Mouse (Mus musculus): ENCODE measurements around the gene Erbb4.

The Erbb4 gene

GRCm38 (mm10) chr1:69107485-69108158 is at the start of gene Erbb4:
Erbb4 (minus strand) TSS chr1:69108059.
- no peak for DNase-seq (ENCODE audit: low spot score)

- no peak for DNase-seq (ENCODE audit: low spot score)
These were observed 49.5 kb upstream of the Erbb4 start for GRCm38 (mm10) chr1:69157346-69157745.

GRCm38 (mm10) chr1:69141341-69141740 is 33.5 kb upstream of the Erbb4 start:
- DNase-seq (ENCODE audit: low spot score), result no peak

- no peak for DNase-seq (ENCODE audit: low spot score)
These were observed 31.6 kb upstream of the Erbb4 start for GRCm38 (mm10) chr1:69139519-69139868.

GRCm38 (mm10) chr1:69138856-69139518 is 31.1 kb upstream of the Erbb4 start:
- DNase-seq (ENCODE audit: low spot score), result no peak

- DNase-seq (ENCODE audit: low spot score), result no peak
These were observed 16.4 kb upstream of the Erbb4 start for GRCm38 (mm10) chr1:69124147-69124848.

- DNase-seq (ENCODE audit: low spot score), result no peak
These were observed 10.5 kb upstream of the Erbb4 start for GRCm38 (mm10) chr1:69118249-69118938.

- DNase-seq (ENCODE audit: low spot score), result no peak
These were observed 483 bp upstream of the Erbb4 start for GRCm38 (mm10) chr1:69108159-69108925.

- DNase-seq (ENCODE audit: low spot score), result no peak
These were observed 860 bp downstream of the Erbb4 start for GRCm38 (mm10) chr1:69106937-69107461.

GRCm38 (mm10) chr1:69106322-69106761 is 1.5 kb downstream of the Erbb4 start:
- DNase-seq (ENCODE audit: low spot score), result no peak

GRCm38 (mm10) chr1:69105493-69106321 is 2.2 kb downstream of the Erbb4 start:
- DNase-seq (ENCODE audit: low spot score), result no peak

GRCm38 (mm10) chr1:69105096-69105492 is 2.8 kb downstream of the Erbb4 start:
- no peak for DNase-seq (ENCODE audit: low spot score)

- no peak for DNase-seq (ENCODE audit: low spot score)
These were observed 4.6 kb downstream of the Erbb4 start for GRCm38 (mm10) chr1:69103211-69103706.

GRCm38 (mm10) chr1:69101670-69102069 is 6.2 kb downstream of the Erbb4 start:
- no peak for DNase-seq (ENCODE audit: low spot score)

- DNase-seq (ENCODE audit: low spot score), result no peak
These were observed 14.8 kb downstream of the Erbb4 start for GRCm38 (mm10) chr1:69093052-69093451.

GRCm38 (mm10) chr1:69089331-69089730 is 18.5 kb downstream of the Erbb4 start:
- no peak for DNase-seq (ENCODE audit: low spot score)

- no peak for DNase-seq (ENCODE audit: low spot score)
These were observed 22.1 kb downstream of the Erbb4 start for GRCm38 (mm10) chr1:69085753-69086152.

GRCm38 (mm10) chr1:69048918-69049317 is 58.9 kb downstream of the Erbb4 start:
- no peak for DNase-seq (ENCODE audit: low spot score)

GRCm38 (mm10) chr1:69046228-69046978 is 61.5 kb downstream of the Erbb4 start:
- DNase-seq (ENCODE audit: low spot score), result no peak

- DNase-seq (ENCODE audit: low spot score), result no peak
These were observed 80.0 kb downstream of the Erbb4 start for GRCm38 (mm10) chr1:69027816-69028215.

Measured in urinary bladder, postnatal 10 days (tissue).